Mouse (Mus musculus) stomach, postnatal 0 days (tissue): Measurements from ENCODE around the gene Trim37. TPM values are rescaled to one million over a fixed set of nuclear protein-coding genes. Genes with fewer than 3 reads are reported as not detected.

Source experiments
- ATAC-seq: fragments of 200-750 bp; cut with Nextera tagmentation; 2 replicates; pipeline ENCODE4 v1.8.0; 2017; ENCODE audit not compliant: low FRiP score, low TSS enrichment
- DNase-seq: peaks from one replicate; pipeline ENCODE4 v3.0.0-alpha.2; 2016; ENCODE audit warnings: low spot score
- H3K27ac ChIP-seq: fragments of 300-500 bp; sonication (generic); replicated peaks from 2 replicates; pipeline ENCODE4 v1.5.1; 2014; ENCODE audit warnings: mild to moderate bottlenecking, control low read depth
- H3K27me3 ChIP-seq: fragments of 300-500 bp; sonication (generic); 2 replicates; pipeline ENCODE4 v1.6.1; 2014; ENCODE audit warnings: low read length; ENCODE audit not compliant: control insufficient read depth, insufficient read depth
- H3K36me3 ChIP-seq: fragments of 300-500 bp; sonication (generic); 2 replicates; pipeline ENCODE4 v1.6.1; 2014; ENCODE audit warnings: low read length, mixed read lengths; ENCODE audit not compliant: control insufficient read depth, insufficient read depth
- H3K4me1 ChIP-seq: fragments of 300-500 bp; sonication (generic); replicated peaks from 2 replicates; pipeline ENCODE4 v1.6.1; 2014; ENCODE audit warnings: antibody characterized with exemption; ENCODE audit not compliant: control insufficient read depth, insufficient read depth
- H3K4me2 ChIP-seq: fragments of 300-500 bp; sonication (generic); replicated peaks from 2 replicates; pipeline ENCODE4 v1.6.1; 2014; ENCODE audit warnings: low read depth, mild to moderate bottlenecking, control low read depth, moderate library complexity
- H3K4me3 ChIP-seq: fragments of 300-500 bp; sonication (generic); 2 replicates; pipeline ENCODE4 v1.5.1; 2014; ENCODE audit warnings: low read depth, low read length, control low read depth
- H3K9ac ChIP-seq: fragments of 300-500 bp; sonication (generic); 2 replicates; pipeline ENCODE4 v1.6.1; 2014; ENCODE audit warnings: mild to moderate bottlenecking, low read length, control low read depth, mixed read lengths
- H3K9me3 ChIP-seq: fragments of 300-500 bp; sonication (generic); 2 replicates; pipeline ENCODE4 v1.6.1; 2016; ENCODE audit warnings: low read length; ENCODE audit not compliant: control insufficient read depth
- CTCF ChIP-seq: IDR thresholded peaks from 2 replicates; pipeline ENCODE4 v1.5.1; 2016; ENCODE audit warnings: antibody characterized with exemption, low read depth, mild to moderate bottlenecking, moderate library complexity
- EP300 ChIP-seq: optimal IDR thresholded peaks from 2 replicates; pipeline ENCODE3; 2016; ENCODE audit warnings: antibody characterized with exemption
- WGBS: fragments of 180-500 bp; shearing (Covaris S2); extraction: QIAGEN DNeasy Blood & Tissue Kit; methylation state at CpG from one replicate; pipeline ENCODE4 v1.1.7; 2014; 5-methylcytosine and 5-hydroxymethylcytosine counted together
- polyA plus RNA-seq: library from polyadenylated mRNA; unstranded; fragments of >200 nt; fragmentation: Nextera tagmentation; extraction: Ambion mirVana; gene quantifications from 2 replicates; pipeline ENCODE4 v1.2.1, GENCODE M21; 2015

The Trim37 gene
- polyA plus RNA-seq, 1 experiment from 2014 or later = 8.8 TPM

GRCm38 (mm10) chr11:87245171-87245840 is 118.4 kb downstream of the Trim37 start:
- H3K9ac ChIP-seq = no peak overlapping the region
- ATAC-seq (no peak), DNase-seq (no peak)
- WGBS = 76% methylated on average over 9 of the region's 9 CpGs
- no peak overlapping the region for H3K27ac ChIP-seq
- TF ChIP-seq CTCF (no peak), EP300 (no peak)
- H3K27me3 ChIP-seq = no peaks in the 10 kb centered on the region
- H3K9me3 ChIP-seq = no peaks in the 10 kb centered on the region
- no peaks in the 10 kb centered on the region; the same call in 1 of the 2 replicates for H3K36me3 ChIP-seq
- H3K4me2 ChIP-seq = no peak overlapping the region
- no peaks in the 10 kb centered on the region for H3K4me1 ChIP-seq
- H3K4me3 ChIP-seq = no peak overlapping the region

- Histone ChIP-seq H3K9me3 (no peaks in the 10 kb centered on the region), H3K27ac (no peak overlapping the region), H3K4me3 (no peak overlapping the region), H3K4me2 (no peak overlapping the region), H3K4me1 (no peaks in the 10 kb centered on the region), H3K27me3 (no peaks in the 10 kb centered on the region), H3K9ac (no peak overlapping the region), H3K36me3 (no peaks in the 10 kb centered on the region)
- DNase-seq (no peak), ATAC-seq (no peak)
- WGBS = 52% methylated on average over 4 of the region's 4 CpGs
- TF ChIP-seq CTCF = no peak
- no peak for TF ChIP-seq EP300
Measured at GRCm38 (mm10) chr11:87246107-87246651, 119.3 kb downstream of the Trim37 start.

DNA sequence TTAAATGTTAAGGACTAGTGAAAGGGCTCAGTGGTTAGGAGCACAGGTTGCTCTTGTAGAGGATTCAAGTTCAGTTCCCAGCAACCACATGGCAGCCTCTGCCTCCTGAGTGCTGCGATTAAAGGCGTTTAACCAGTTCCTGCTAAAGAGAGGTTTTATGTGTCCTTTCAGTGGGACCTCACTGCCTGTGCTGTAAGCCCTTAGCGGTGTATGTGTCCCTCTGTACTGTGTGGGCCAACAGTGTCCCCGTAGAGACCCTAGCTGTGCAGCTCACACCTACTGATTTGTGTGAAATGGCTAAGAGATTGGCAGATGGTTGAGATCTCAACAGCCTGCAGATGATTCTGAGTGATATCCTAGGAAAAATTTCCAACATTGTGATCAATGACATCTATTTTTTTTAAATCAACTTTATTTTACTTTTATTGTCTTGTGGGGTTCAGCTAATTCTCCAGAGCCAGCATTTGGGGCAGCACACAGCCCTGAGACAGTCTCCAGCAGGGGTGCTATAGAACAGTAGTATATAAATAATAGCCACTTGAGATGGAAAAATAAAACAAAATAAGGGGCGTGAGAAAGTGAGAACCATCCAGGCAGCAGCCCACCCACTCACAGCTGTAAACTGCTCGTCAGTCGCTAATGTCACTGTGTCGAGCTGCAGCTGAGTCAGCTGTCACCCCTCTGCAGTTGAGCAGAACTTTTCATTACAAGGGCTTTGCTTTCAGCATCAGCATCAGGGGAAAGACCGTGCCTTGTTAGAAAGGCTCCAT is 120.0 kb downstream of the Trim37 start:
- no peak for ATAC-seq
- H3K4me1 ChIP-seq = no peaks in the 10 kb centered on the region
- no peak overlapping the region for H3K9ac ChIP-seq
- H3K27ac ChIP-seq = no peak overlapping the region
- no peak for TF ChIP-seq EP300
- peak; percentile 45 for TF ChIP-seq CTCF
- 59% methylated on average over 9 of the region's 9 CpGs for WGBS
- no peak overlapping the region for H3K4me3 ChIP-seq
- no peaks in the 10 kb centered on the region for H3K9me3 ChIP-seq
- no peak overlapping the region for H3K4me2 ChIP-seq
- no peaks in the 10 kb centered on the region for H3K27me3 ChIP-seq
- no peak for DNase-seq
- H3K36me3 ChIP-seq = no peaks in the 10 kb centered on the region

DNA sequence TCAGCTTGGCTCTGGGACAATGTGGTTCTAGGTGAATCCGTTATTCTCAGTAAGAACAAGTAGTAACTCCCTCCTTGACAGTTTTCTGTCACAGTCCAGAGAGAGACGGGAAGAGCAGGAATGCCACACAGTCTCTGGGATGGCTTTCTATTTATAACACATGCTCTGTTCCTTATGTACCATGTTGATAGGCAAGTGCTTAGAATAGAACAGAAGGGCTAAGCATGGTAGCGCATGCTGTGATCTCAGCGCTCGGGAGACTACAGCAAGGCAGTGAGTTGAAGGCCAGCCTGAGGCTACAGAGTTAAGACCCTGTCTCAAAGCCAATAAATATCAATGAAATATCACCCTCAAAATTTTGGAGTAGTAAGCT is 120.6 kb downstream of the Trim37 start:
- no peaks in the 10 kb centered on the region for H3K27me3 ChIP-seq
- TF ChIP-seq CTCF (no peak), EP300 (no peak)
- H3K27ac ChIP-seq = no peak overlapping the region
- H3K9ac ChIP-seq = no peak overlapping the region
- H3K9me3 ChIP-seq = no peaks in the 10 kb centered on the region
- no peak for ATAC-seq
- 69% methylated on average over 5 of the region's 5 CpGs for WGBS
- no peak overlapping the region for H3K4me2 ChIP-seq
- no peaks in the 10 kb centered on the region for H3K36me3 ChIP-seq
- H3K4me1 ChIP-seq = no peaks in the 10 kb centered on the region
- no peak for DNase-seq
- H3K4me3 ChIP-seq = no peak overlapping the region

GRCm38 (mm10) chr11:87250132-87250531 is 123.3 kb downstream of the Trim37 start:
- no peak overlapping the region for H3K9ac ChIP-seq
- no peaks in the 10 kb centered on the region for H3K27me3 ChIP-seq
- DNase-seq (no peak), ATAC-seq (no peak)
- H3K4me2 ChIP-seq = no peak overlapping the region
- no peak overlapping the region for H3K27ac ChIP-seq
- H3K36me3 ChIP-seq = no peaks in the 10 kb centered on the region
- no peak for TF ChIP-seq EP300
- TF ChIP-seq CTCF = no peak
- no peaks in the 10 kb centered on the region for H3K4me1 ChIP-seq
- H3K9me3 ChIP-seq = no peaks in the 10 kb centered on the region
- H3K4me3 ChIP-seq = no peak overlapping the region
- 72% methylated on average over 6 of the region's 6 CpGs for WGBS

DNA sequence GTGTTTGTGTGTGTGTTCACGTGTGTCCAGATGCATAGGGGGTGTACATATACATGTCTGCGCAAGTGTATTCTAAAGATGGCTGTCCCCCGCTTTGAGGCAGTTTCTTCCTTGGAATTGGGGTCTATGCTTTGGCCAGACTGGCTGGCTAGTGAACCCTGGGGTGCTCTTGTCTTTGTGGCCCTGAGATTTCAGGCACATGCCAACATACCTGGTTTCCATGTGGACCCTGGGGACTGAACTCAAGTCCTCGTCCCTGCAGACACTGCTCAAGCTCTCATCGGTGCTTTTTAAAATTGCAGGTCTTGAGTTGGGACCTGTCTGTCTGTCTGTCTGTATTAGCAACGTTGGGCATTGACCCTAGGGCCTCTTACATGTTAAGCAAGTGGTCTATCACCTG is 126.4 kb downstream of the Trim37 start:
- Histone ChIP-seq H3K27ac (no peak overlapping the region), H3K4me1 (no peaks in the 10 kb centered on the region), H3K27me3 (no peaks in the 10 kb centered on the region), H3K4me3 (no peak overlapping the region), H3K9ac (no peak overlapping the region), H3K4me2 (no peak overlapping the region), H3K36me3 (no peaks in the 10 kb centered on the region), H3K9me3 (no peaks in the 10 kb centered on the region)
- 90% methylated on average over 6 of the region's 6 CpGs for WGBS
- no peak for DNase-seq
- TF ChIP-seq CTCF (no peak), EP300 (no peak)
- ATAC-seq = no peak
